Mouse (Mus musculus): Measurements from ENCODE around the gene Gm17949.

Gm17949 gene

GRCm38 (mm10) chr17:57011236-57012141 lies at the start of gene Gm17949, which contains the start of gene Gtf2f1:
Gene Gm17949, plus strand, starts transcription at chr17:57011469.
Gene Gtf2f1, minus strand, starts transcription at chr17:57011288.
- DNase-seq (ENCODE audit: low spot score) = peak; percentile 82

GRCm38 (mm10) chr17:56961880-56962279 lies 49.4 kb upstream of the Gm17949 start:
- DNase-seq (ENCODE audit: low spot score) = no peak

- DNase-seq (ENCODE audit: low spot score) = no peak
Observed at GRCm38 (mm10) chr17:56962642-56963405, 48.4 kb upstream of the Gm17949 start.

- no peak for DNase-seq (ENCODE audit: low spot score)
Observed at GRCm38 (mm10) chr17:56963646-56964045, 47.6 kb upstream of the Gm17949 start.

- DNase-seq (ENCODE audit: low spot score) = no peak
Observed at GRCm38 (mm10) chr17:56969321-56969720, 41.9 kb upstream of the Gm17949 start.

GRCm38 (mm10) chr17:56970081-56970480 lies 41.2 kb upstream of the Gm17949 start:
- DNase-seq (ENCODE audit: low spot score) = no peak

- no peak for DNase-seq (ENCODE audit: low spot score)
Observed at GRCm38 (mm10) chr17:56973956-56974707, 37.1 kb upstream of the Gm17949 start.

- no peak for DNase-seq (ENCODE audit: low spot score)
Observed at GRCm38 (mm10) chr17:56974708-56975240, 36.5 kb upstream of the Gm17949 start.

- DNase-seq (ENCODE audit: low spot score) = no peak
Observed at GRCm38 (mm10) chr17:56975391-56975790, 35.9 kb upstream of the Gm17949 start.

- no peak for DNase-seq (ENCODE audit: low spot score)
Observed at GRCm38 (mm10) chr17:56976531-56977390, 34.5 kb upstream of the Gm17949 start.

GRCm38 (mm10) chr17:56979524-56979923 lies 31.7 kb upstream of the Gm17949 start:
- no peak for DNase-seq (ENCODE audit: low spot score)

- no peak for DNase-seq (ENCODE audit: low spot score)
Observed at GRCm38 (mm10) chr17:56981049-56981448, 30.2 kb upstream of the Gm17949 start.

- no peak for DNase-seq (ENCODE audit: low spot score)
Observed at GRCm38 (mm10) chr17:56982013-56982412, 29.3 kb upstream of the Gm17949 start, which contains the start of gene Acer1. Gene Acer1, minus strand, starts transcription at chr17:56982126.

GRCm38 (mm10) chr17:56984886-56985285 lies 26.4 kb upstream of the Gm17949 start:
- DNase-seq (ENCODE audit: low spot score) = no peak

- DNase-seq (ENCODE audit: low spot score) = no peak
Observed at GRCm38 (mm10) chr17:56985656-56986055, 25.6 kb upstream of the Gm17949 start.

GRCm38 (mm10) chr17:56986105-56986805 lies 25.0 kb upstream of the Gm17949 start:
- no peak for DNase-seq (ENCODE audit: low spot score)

GRCm38 (mm10) chr17:56988441-56988840 lies 22.8 kb upstream of the Gm17949 start:
- DNase-seq (ENCODE audit: low spot score) = no peak

GRCm38 (mm10) chr17:56988921-56989430 lies 22.3 kb upstream of the Gm17949 start:
- DNase-seq (ENCODE audit: low spot score) = no peak

- DNase-seq (ENCODE audit: low spot score) = no peak
Observed at GRCm38 (mm10) chr17:56989467-56990114, 21.7 kb upstream of the Gm17949 start.

All from urinary bladder, postnatal 25 days (tissue).